Mouse (Mus musculus) lung, embryonic 15.5 days (tissue): ENCODE measurements around the gene Zfp729a. TPM values are rescaled to one million over a fixed set of nuclear protein-coding genes. Genes with fewer than 3 reads are reported as not detected.
"Not testable (repeated sequence)": the region's sequence is repeated elsewhere in the genome, so short reads cannot be mapped to it uniquely, and the experiment has no call there.

ENCODE experiments used
- ATAC-seq: fragments of 200-750 bp; cut with Nextera tagmentation; 2 replicates; pipeline ENCODE4 v1.8.0; 2017; ENCODE audit warnings: moderate number of reproducible peaks, borderline replicate concordance; ENCODE audit not compliant: low FRiP score, low TSS enrichment; ENCODE audit errors: extremely low read depth
- H3K27ac ChIP-seq: fragments of 300-500 bp; sonication (generic); 2 replicates; pipeline ENCODE4 v1.5.1; 2015; ENCODE audit warnings: moderate library complexity, mild to moderate bottlenecking, inconsistent platforms
- H3K27me3 ChIP-seq: fragments of 300-500 bp; sonication (generic); 2 replicates; pipeline ENCODE4 v1.6.1; 2015; ENCODE audit warnings: inconsistent platforms
- H3K36me3 ChIP-seq: fragments of 300-500 bp; sonication (generic); 2 replicates; pipeline ENCODE4 v1.6.1; 2015; ENCODE audit warnings: inconsistent platforms
- H3K4me1 ChIP-seq: fragments of 300-500 bp; sonication (generic); 2 replicates; pipeline ENCODE4 v1.6.1; 2015; ENCODE audit warnings: inconsistent platforms
- H3K4me2 ChIP-seq: fragments of 300-500 bp; sonication (generic); 2 replicates; pipeline ENCODE4 v1.6.1; 2015; ENCODE audit warnings: inconsistent platforms, mild to moderate bottlenecking, moderate library complexity
- H3K4me3 ChIP-seq: fragments of 300-500 bp; sonication (generic); 2 replicates; pipeline ENCODE4 v1.5.1; 2015; ENCODE audit warnings: mild to moderate bottlenecking, inconsistent platforms
- H3K9ac ChIP-seq: fragments of 300-500 bp; sonication (generic); 2 replicates; pipeline ENCODE4 v1.6.1; 2015; ENCODE audit warnings: inconsistent platforms
- H3K9me3 ChIP-seq: fragments of 300-500 bp; sonication (generic); 2 replicates; pipeline ENCODE4 v1.6.1; 2016; ENCODE audit warnings: inconsistent platforms
- WGBS: fragments of 180-500 bp; shearing (Covaris S2); methylation state at CpG from one replicate; pipeline ENCODE4 v1.1.7; 2015; 5-methylcytosine and 5-hydroxymethylcytosine counted together
- polyA plus RNA-seq: library from polyadenylated mRNA; unstranded; fragments of >200 nt; fragmentation: Nextera tagmentation; extraction: Ambion mirVana; gene quantifications from 2 replicates; pipeline ENCODE4 v1.2.1, GENCODE M21; 2015

Gene Zfp729a
- polyA plus RNA-seq, result 2.4 and 2.7 TPM in 2 replicates

- Histone ChIP-seq H3K9me3 (no peaks in the 10 kb centered on the region), H3K4me3 (peak within 1 kb of the TSS; percentile 97), H3K4me1 (no peaks in the 10 kb centered on the region), H3K36me3 (no peaks in the 10 kb centered on the region), H3K27me3 (no peaks in the 10 kb centered on the region), H3K9ac (peak within 1 kb of the TSS; percentile 79), H3K4me2 (peak within 1 kb of the TSS; percentile 57), H3K27ac (peak within 1 kb of the TSS; percentile 76)
- peak; percentile 99 for ATAC-seq
- under 1% methylated on average over 19 of the region's 19 CpGs for WGBS
Measured at GRCm38 (mm10) chr13:67637294-67638007, at the start of gene Zfp729a, which contains the start of gene Gm49345. Gene Zfp729a, minus strand, starts transcription at chr13:67637791. Gene Gm49345, minus strand, starts transcription at chr13:67637769.

GRCm38 (mm10) chr13:67686971-67687370, 49.4 kb upstream of the Zfp729a start, which contains the start of gene Zfp738:
Gene Zfp738, minus strand, starts transcription at chr13:67687071.
- ATAC-seq, result no peak
- H3K4me2 ChIP-seq, result no peak within 1 kb of the TSS

GRCm38 (mm10) chr13:67683841-67684240, 46.2 kb upstream of the Zfp729a start:
- peak overlapping the region; percentile 71 for H3K4me2 ChIP-seq
- not testable (repeated sequence) for H3K9ac ChIP-seq, H3K9me3 ChIP-seq, H3K36me3 ChIP-seq, H3K27ac ChIP-seq, ATAC-seq, H3K4me1 ChIP-seq, H3K27me3 ChIP-seq
- WGBS, result 54% methylated on average over 2 of the region's 2 CpGs
- peak overlapping the region; percentile 81 for H3K4me3 ChIP-seq

More at GRCm38 (mm10) chr13:67686971-67687370, 49.4 kb upstream of the Zfp729a start, which contains the start of gene Zfp738:
- Histone ChIP-seq H3K36me3 (no peaks in the 10 kb centered on the region), H3K9ac (no peak within 1 kb of the TSS), H3K9me3 (no peaks in the 10 kb centered on the region), H3K27ac (no peak within 1 kb of the TSS), H3K4me1 (0 out of 2 replicates have a peak, but pooled peaks cover 3% of the 10 kb centered on the region), H3K4me3 (no peak within 1 kb of the TSS), H3K27me3 (no peaks in the 10 kb centered on the region)
- 73% methylated on average over 4 of the region's 4 CpGs for WGBS

GRCm38 (mm10) chr13:67682959-67683735, 45.6 kb upstream of the Zfp729a start:
- ATAC-seq, result peak; percentile 100
- H3K4me3 ChIP-seq, result peak overlapping the region; percentile 81
- not testable (repeated sequence) for H3K4me1 ChIP-seq, H3K36me3 ChIP-seq, H3K27ac ChIP-seq, H3K9me3 ChIP-seq, H3K27me3 ChIP-seq
- peak overlapping the region; percentile 71 for H3K4me2 ChIP-seq
- WGBS, result 9% methylated on average over 16 of the region's 16 CpGs
- H3K9ac ChIP-seq, result peak overlapping the region; percentile 74

- Histone ChIP-seq H3K27me3 (no peaks in the 10 kb centered on the region), H3K9me3 (no peaks in the 10 kb centered on the region), H3K4me3 (no peak overlapping the region), H3K4me1 (no peaks in the 10 kb centered on the region), H3K36me3 (peaks cover 8% of the 10 kb centered on the region), H3K4me2 (no peak overlapping the region), H3K27ac (no peak overlapping the region), H3K9ac (no peak overlapping the region)
- WGBS, result 89% methylated on average over 2 of the region's 2 CpGs
- ATAC-seq, result no peak
Measured at GRCm38 (mm10) chr13:67674902-67675301, 37.3 kb upstream of the Zfp729a start.

GRCm38 (mm10) chr13:67652496-67652895, 14.9 kb upstream of the Zfp729a start:
- no peaks in the 10 kb centered on the region for H3K36me3 ChIP-seq
- H3K4me3 ChIP-seq, result no peak overlapping the region
- H3K9me3 ChIP-seq, result no peaks in the 10 kb centered on the region
- H3K27me3 ChIP-seq, result no peaks in the 10 kb centered on the region
- 50% methylated on average over 3 of the region's 3 CpGs for WGBS
- no peak overlapping the region for H3K9ac ChIP-seq
- H3K4me2 ChIP-seq, result no peak overlapping the region
- ATAC-seq, result no peak
- H3K27ac ChIP-seq, result no peak overlapping the region
- H3K4me1 ChIP-seq, result no peaks in the 10 kb centered on the region

- Histone ChIP-seq H3K9ac (no peak overlapping the region), H3K36me3 (no peaks in the 10 kb centered on the region), H3K9me3 (no peaks in the 10 kb centered on the region), H3K27me3 (no peaks in the 10 kb centered on the region), H3K4me2 (peak overlapping the region; percentile 62; the same call in 1 of the 2 replicates), H3K4me3 (no peak overlapping the region), H3K4me1 (0 out of 2 replicates have a peak, but pooled peaks cover 7% of the 10 kb centered on the region), H3K27ac (no peak overlapping the region)
- 82% methylated on average over 4 of the region's 4 CpGs for WGBS
- ATAC-seq, result no peak
Measured at GRCm38 (mm10) chr13:67610108-67610507, 27.5 kb downstream of the Zfp729a start.

GRCm38 (mm10) chr13:67609066-67609876, 28.3 kb downstream of the Zfp729a start, which contains the start of gene Zfp729b:
Gene Zfp729b, minus strand, starts transcription at chr13:67609707.
- peak; percentile 97 for ATAC-seq
- 2% methylated on average over 20 of the region's 20 CpGs for WGBS
- peak within 1 kb of the TSS; percentile 62 for H3K4me2 ChIP-seq

GRCm38 (mm10) chr13:67572591-67573189, 64.9 kb downstream of the Zfp729a start:
- 65% methylated on average over 5 of the region's 5 CpGs for WGBS
- H3K9ac ChIP-seq, result no peak overlapping the region
- no peak for ATAC-seq
- no peak overlapping the region for H3K27ac ChIP-seq
- no peak overlapping the region for H3K4me2 ChIP-seq
- no peaks in the 10 kb centered on the region for H3K4me1 ChIP-seq
- H3K27me3 ChIP-seq, result no peaks in the 10 kb centered on the region
- no peaks in the 10 kb centered on the region for H3K9me3 ChIP-seq
- no peaks in the 10 kb centered on the region for H3K36me3 ChIP-seq
- H3K4me3 ChIP-seq, result no peak overlapping the region

More at GRCm38 (mm10) chr13:67609066-67609876, 28.3 kb downstream of the Zfp729a start, which contains the start of gene Zfp729b:
- Histone ChIP-seq H3K27ac (peak within 1 kb of the TSS; percentile 76), H3K4me1 (0 out of 2 replicates have a peak, but pooled peaks cover 7% of the 10 kb centered on the region), H3K4me3 (peak within 1 kb of the TSS; percentile 75), H3K9ac (peak within 1 kb of the TSS; percentile 66), H3K27me3 (no peaks in the 10 kb centered on the region), H3K9me3 (no peaks in the 10 kb centered on the region), H3K36me3 (no peaks in the 10 kb centered on the region)
